Mouse (Mus musculus) heart, postnatal 0 days (tissue): ENCODE data around the gene Psmd11. TPM values are rescaled to one million over a fixed set of nuclear protein-coding genes. Genes with fewer than 3 reads are reported as not detected.
"Not testable (repeated sequence)": the region's sequence is repeated elsewhere in the genome, so short reads cannot be mapped to it uniquely, and the experiment has no call there.

Experiments used
- ATAC-seq: fragments of 200-750 bp; cut with Nextera tagmentation; 2 replicates; pipeline ENCODE4 v1.8.0; 2017; ENCODE audit warnings: low read depth, moderate number of reproducible peaks, moderate library complexity; ENCODE audit not compliant: insufficient read depth
- DNase-seq: peaks from one replicate; pipeline ENCODE4 v3.0.0-alpha.2; 2016; ENCODE audit warnings: low spot score
- H3K27ac ChIP-seq: fragments of 300-500 bp; sonication (generic); 2 replicates; pipeline ENCODE4 v1.5.1; 2014; ENCODE audit warnings: low read depth, mild to moderate bottlenecking
- H3K27me3 ChIP-seq: fragments of 300-500 bp; sonication (generic); 2 replicates; pipeline ENCODE4 v1.6.1; 2014; ENCODE audit warnings: low read length, mixed read lengths; ENCODE audit not compliant: control insufficient read depth, insufficient read depth
- H3K36me3 ChIP-seq: fragments of 300-500 bp; sonication (generic); replicated peaks from 2 replicates; pipeline ENCODE4 v1.6.1; 2014; ENCODE audit warnings: low read length, mixed read lengths; ENCODE audit not compliant: control insufficient read depth, insufficient read depth
- H3K4me1 ChIP-seq: fragments of 300-500 bp; sonication (generic); 2 replicates; pipeline ENCODE4 v1.6.1; 2014; ENCODE audit warnings: antibody characterized with exemption; ENCODE audit not compliant: control insufficient read depth, insufficient read depth
- H3K4me2 ChIP-seq: fragments of 300-500 bp; sonication (generic); 2 replicates; pipeline ENCODE4 v1.6.1; 2014; ENCODE audit warnings: low read depth, mild to moderate bottlenecking, low read length, moderate library complexity
- H3K4me3 ChIP-seq: fragments of 300-500 bp; sonication (generic); 2 replicates; pipeline ENCODE4 v1.5.1; 2014; ENCODE audit warnings: low read depth, low read length
- H3K9ac ChIP-seq: fragments of 300-500 bp; sonication (generic); replicated peaks from 2 replicates; pipeline ENCODE4 v1.6.1; 2014; ENCODE audit warnings: low read depth, low read length, mixed read lengths
- H3K9me3 ChIP-seq: fragments of 300-500 bp; sonication (generic); replicated peaks from 2 replicates; pipeline ENCODE4 v1.6.1; 2016; ENCODE audit warnings: low read length; ENCODE audit not compliant: control insufficient read depth
- CTCF ChIP-seq: IDR thresholded peaks from 2 replicates; pipeline ENCODE4 v1.5.1; 2016; ENCODE audit warnings: antibody characterized with exemption, control low read depth, low read depth
- EP300 ChIP-seq: IDR thresholded peaks from 2 replicates; pipeline ENCODE4 v1.6.1; 2016; ENCODE audit warnings: antibody characterized with exemption, low read depth
- WGBS: fragments of 180-500 bp; shearing (Covaris S2); extraction: QIAGEN DNeasy Blood & Tissue Kit; methylation state at CpG from one replicate; pipeline ENCODE4 v1.1.7; 2014; 5-methylcytosine and 5-hydroxymethylcytosine counted together
- polyA plus RNA-seq: library from polyadenylated mRNA; unstranded; fragments of >200 nt; fragmentation: Nextera tagmentation; extraction: Ambion mirVana; gene quantifications from 2 replicates; pipeline ENCODE4 v1.2.1, GENCODE M21; 2015
- total RNA-seq: library from RNA; depleted of rRNA; stranded (reverse); fragments of >200 nt; gene quantifications from 2 replicates; pipeline ENCODE4 v1.2.3, GENCODE M21; 2014; ENCODE audit warnings: low replicate concordance

The Psmd11 gene
- total and polyA plus RNA-seq, 2 experiments from 2014 or later = 36.0 to 187 TPM

DNA sequence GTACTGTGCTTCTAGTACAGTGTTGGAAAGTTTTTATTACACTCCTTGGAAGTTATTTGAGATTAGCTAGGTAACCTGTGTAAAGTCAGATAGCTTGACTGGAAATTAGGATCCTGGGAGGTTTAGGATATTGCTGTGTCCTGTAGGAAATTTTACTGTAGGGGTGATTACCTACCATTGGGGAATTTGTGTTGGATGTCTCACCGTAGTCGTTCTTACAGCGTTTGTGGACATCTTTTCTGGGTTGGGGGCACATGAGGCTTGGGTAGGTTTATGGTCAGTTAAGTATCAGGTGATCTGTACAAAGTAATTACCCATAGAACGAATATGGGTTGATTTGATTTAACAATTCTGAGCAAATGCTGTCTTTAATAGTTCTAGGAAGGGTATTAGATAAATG, 31.8 kb upstream of the Psmd11 start:
- WGBS = 86% methylated on average over 4 of the region's 4 CpGs
- Histone ChIP-seq H3K4me1 (no peaks in the 10 kb centered on the region), H3K9me3 (no peaks in the 10 kb centered on the region), H3K27me3 (no peaks in the 10 kb centered on the region), H3K4me2 (no peak overlapping the region), H3K27ac (no peak overlapping the region), H3K36me3 (peaks cover 77% of the 10 kb centered on the region), H3K4me3 (no peak overlapping the region), H3K9ac (no peak overlapping the region)
- TF ChIP-seq EP300 (no peak), CTCF (no peak)
- no peak for ATAC-seq
- DNase-seq = no peak

DNA sequence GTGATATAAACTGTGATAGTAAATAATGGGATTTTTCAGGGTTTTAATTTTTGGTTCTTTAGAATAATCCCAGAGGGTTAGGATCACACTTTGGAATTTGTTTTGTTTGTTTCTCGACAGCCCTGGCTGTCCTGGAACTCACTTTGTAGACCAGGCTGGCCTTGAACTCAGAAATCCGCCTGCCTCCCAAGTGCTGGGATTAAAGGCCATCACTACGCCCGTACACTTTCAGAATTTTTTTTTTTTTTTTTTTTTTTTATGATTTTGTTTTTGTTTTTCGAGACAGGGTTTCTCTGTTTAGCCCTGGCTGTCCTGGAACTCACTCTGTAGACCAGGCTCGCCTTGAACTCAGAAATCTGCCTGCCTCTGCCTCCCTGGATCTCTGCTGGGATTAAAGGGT, 20.5 kb upstream of the Psmd11 start:
- not testable (repeated sequence) for DNase-seq, H3K4me2 ChIP-seq, H3K27me3 ChIP-seq, H3K27ac ChIP-seq, H3K4me3 ChIP-seq, H3K9me3 ChIP-seq, ATAC-seq, H3K4me1 ChIP-seq, H3K9ac ChIP-seq
- 96% methylated on average over 6 of the region's 6 CpGs for WGBS
- H3K36me3 ChIP-seq = peaks cover 45% of the 10 kb centered on the region

DNA sequence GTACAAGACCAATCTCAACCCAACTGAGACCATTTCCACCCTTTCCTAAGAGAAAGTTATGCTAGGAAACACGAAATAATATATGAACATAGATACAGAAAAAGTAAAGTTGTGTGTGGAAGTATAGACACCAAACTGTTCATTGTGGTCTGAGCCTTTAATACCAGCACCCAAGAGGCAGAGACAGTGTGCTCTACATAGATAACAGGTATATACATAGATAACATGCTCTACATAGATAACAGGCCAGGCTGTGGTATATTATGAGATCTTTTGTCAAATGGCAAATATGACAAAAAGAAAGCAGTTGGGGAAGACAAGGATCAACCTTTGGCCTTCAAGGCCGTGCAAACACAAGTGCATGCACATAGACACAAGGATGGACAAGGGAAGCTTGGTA, 18.0 kb upstream of the Psmd11 start:
- no peak overlapping the region for H3K4me2 ChIP-seq
- no peak for TF ChIP-seq CTCF
- DNase-seq = no peak
- WGBS = 87% methylated on average over 2 of the region's 2 CpGs
- H3K4me3 ChIP-seq = no peak overlapping the region
- no peaks in the 10 kb centered on the region for H3K4me1 ChIP-seq
- H3K27ac ChIP-seq = no peak overlapping the region
- no peak overlapping the region for H3K9ac ChIP-seq
- H3K27me3 ChIP-seq = no peaks in the 10 kb centered on the region
- H3K9me3 ChIP-seq = no peaks in the 10 kb centered on the region
- no peak for ATAC-seq
- peaks cover 33% of the 10 kb centered on the region for H3K36me3 ChIP-seq

DNA sequence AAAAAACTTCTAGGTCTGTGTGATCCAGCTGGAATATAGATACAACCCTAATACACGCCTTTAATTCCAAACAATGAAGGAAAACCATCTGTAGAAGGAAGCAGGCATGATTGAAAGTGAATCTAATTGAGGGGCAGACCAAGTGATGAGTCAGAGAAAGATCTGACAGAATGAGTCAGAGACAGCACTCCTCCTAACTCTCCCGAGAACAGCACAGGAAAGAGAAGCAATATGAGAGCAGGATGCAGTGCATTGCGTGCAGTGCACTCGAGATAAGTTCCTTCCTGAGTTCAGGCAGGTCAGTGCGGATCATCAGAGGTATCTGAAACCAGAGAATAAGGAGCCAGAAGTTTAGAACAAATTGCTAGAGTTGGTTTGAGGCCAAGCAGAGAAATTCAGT, 11.3 kb upstream of the Psmd11 start:
- no peak overlapping the region for H3K4me3 ChIP-seq
- H3K9ac ChIP-seq = no peak overlapping the region
- H3K4me1 ChIP-seq = no peaks in the 10 kb centered on the region
- ATAC-seq = no peak
- 68% methylated on average over 5 of the region's 5 CpGs for WGBS
- H3K27me3 ChIP-seq = no peaks in the 10 kb centered on the region
- peaks cover 5% of the 10 kb centered on the region; the same call in 1 of the 2 replicates for H3K9me3 ChIP-seq
- H3K27ac ChIP-seq = no peak overlapping the region
- H3K36me3 ChIP-seq = 0 out of 2 replicates have a peak, but pooled peaks cover 6% of the 10 kb centered on the region
- H3K4me2 ChIP-seq = no peak overlapping the region
- TF ChIP-seq CTCF (no peak), EP300 (no peak)
- no peak for DNase-seq

DNA sequence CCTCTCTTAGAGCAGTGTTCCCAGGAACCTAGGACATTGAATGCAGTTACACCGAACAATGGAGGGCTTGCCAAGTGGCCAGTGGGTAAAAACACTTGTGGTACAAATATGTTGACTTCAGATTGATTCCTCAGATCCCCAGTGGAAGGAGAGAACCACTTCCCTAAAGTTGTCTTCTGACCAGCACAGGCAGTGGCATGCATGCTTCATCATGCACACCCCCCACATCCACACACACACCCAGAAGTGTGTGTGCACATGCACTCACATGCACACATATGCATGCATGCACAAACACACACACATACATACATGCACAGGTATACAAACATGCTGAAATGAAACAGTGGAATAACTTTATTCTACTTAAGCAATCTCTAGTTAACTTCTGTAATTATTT, 8.7 kb upstream of the Psmd11 start:
- no peak for TF ChIP-seq CTCF
- TF ChIP-seq EP300 = no peak
- DNase-seq (no peak), ATAC-seq (no peak)
- Histone ChIP-seq H3K9ac (no peak overlapping the region), H3K27me3 (no peaks in the 10 kb centered on the region), H3K4me1 (no peaks in the 10 kb centered on the region), H3K4me3 (no peak overlapping the region), H3K9me3 (peaks cover 5% of the 10 kb centered on the region; the same call in 1 of the 2 replicates), H3K4me2 (no peak overlapping the region), H3K36me3 (0 out of 2 replicates have a peak, but pooled peaks cover 6% of the 10 kb centered on the region), H3K27ac (no peak overlapping the region)
- 81% methylated on average over 1 of the region's 1 CpGs for WGBS

DNA sequence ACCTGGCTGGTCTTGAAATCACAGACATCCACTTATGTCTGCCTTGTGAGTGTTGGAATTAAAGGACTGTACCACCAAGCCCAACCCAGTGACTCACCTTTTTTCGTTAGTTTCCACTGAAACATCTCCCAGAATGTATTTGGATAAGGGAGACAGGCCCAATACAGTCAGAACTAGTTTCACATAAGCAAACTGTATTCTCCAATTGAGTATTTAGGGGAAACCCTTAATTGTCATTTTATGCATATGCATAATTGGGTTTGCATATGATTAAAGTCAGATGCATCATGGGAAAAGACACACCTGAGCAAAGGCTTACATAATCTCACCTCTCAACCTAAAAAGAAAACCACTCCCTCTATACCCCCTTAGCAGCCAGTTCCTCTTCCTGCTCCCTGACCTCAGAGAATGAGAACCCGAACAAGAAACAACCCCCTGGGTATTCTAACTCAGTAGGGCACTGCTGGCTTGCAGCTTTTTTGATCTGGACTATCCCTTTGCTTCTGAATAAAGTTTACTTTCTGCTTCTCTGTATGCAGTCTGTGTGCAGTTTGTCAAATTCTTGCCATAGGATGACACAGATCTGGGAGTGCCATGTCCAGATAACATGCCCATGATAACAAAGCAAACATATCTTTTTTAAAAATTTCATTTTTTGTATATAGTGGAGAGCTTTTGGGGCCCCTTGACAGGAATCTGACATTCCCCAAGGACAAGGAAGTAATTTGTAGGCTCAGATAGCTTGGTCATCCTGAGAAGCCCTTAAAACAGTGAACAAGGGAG, 8.0 kb upstream of the Psmd11 start:
- no peak overlapping the region for H3K9ac ChIP-seq
- DNase-seq (no peak), ATAC-seq (no peak)
- H3K4me1 ChIP-seq = no peaks in the 10 kb centered on the region
- H3K36me3 ChIP-seq = no peaks in the 10 kb centered on the region
- 59% methylated on average over 2 of the region's 2 CpGs for WGBS
- H3K27ac ChIP-seq = no peak overlapping the region
- H3K4me2 ChIP-seq = no peak overlapping the region
- peaks cover 5% of the 10 kb centered on the region; the same call in 1 of the 2 replicates for H3K9me3 ChIP-seq
- no peak overlapping the region for H3K4me3 ChIP-seq
- no peak for TF ChIP-seq EP300
- no peak for TF ChIP-seq CTCF
- H3K27me3 ChIP-seq = no peaks in the 10 kb centered on the region
